Mouse (Mus musculus) liver, adult 2 months (tissue): ENCODE data around the gene Ppp4r2.

ENCODE experiments used
- CTCF ChIP-seq: fragments of 200-500 bp; IDR thresholded peaks from 2 replicates; pipeline ENCODE4 v1.5.1; 2011; ENCODE audit warnings: low read depth, low read length, control low read depth
- POLR2A ChIP-seq: fragments of 200-500 bp; IDR thresholded peaks from 2 replicates; pipeline ENCODE4 v1.6.1; 2011; ENCODE audit warnings: low read length, control low read depth; ENCODE audit not compliant: insufficient read depth; ENCODE audit errors: extremely low read depth

DNA sequence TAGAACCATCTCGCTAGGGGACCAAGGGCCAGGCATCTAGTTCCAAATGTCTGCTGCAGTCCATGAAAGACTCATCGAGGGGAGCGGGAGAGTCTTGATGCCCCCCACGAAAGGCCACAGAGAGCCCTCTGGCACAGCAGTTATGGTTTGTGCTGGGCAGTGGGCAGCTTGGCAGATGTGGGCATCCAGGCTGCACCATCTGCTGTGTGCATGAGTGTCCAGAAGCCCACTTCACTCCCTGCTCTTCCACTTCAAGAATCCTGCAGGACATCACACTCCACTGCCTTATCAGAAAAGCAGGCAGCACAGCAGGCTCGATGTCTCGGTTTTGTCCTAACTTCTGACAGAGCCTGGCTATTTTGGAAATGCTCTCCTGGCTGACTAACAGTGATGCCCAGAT, 55.9 kb downstream of the Ppp4r2 start:
- no peak for TF ChIP-seq CTCF
- no peak for TF ChIP-seq POLR2A
